Mouse (Mus musculus): ENCODE measurements around the gene Susd1. TPM values are rescaled to one million over a fixed set of nuclear protein-coding genes. Genes with fewer than 3 reads are reported as not detected.

The Susd1 gene
- total RNA-seq, 4 experiments from 2014 or later = 0.13 to 0.40 TPM; not detected in 2

GRCm38 (mm10) chr4:59340714-59341113 is 97.7 kb downstream of the Susd1 start:
- DNase-seq (ENCODE audit: low spot score in 2 of 2) = peak; percentile 69 to 70

- DNase-seq (ENCODE audit: low spot score in 2 of 2) = no peak
These were observed 98.4 kb downstream of the Susd1 start for GRCm38 (mm10) chr4:59340046-59340445.

GRCm38 (mm10) chr4:59338896-59339535 is 99.4 kb downstream of the Susd1 start:
- DNase-seq (ENCODE audit: low spot score in 2 of 2) = no peak

GRCm38 (mm10) chr4:59337533-59337885 is 100.9 kb downstream of the Susd1 start:
- no peak for DNase-seq (ENCODE audit: low spot score in 2 of 2)

GRCm38 (mm10) chr4:59336846-59337532 is 101.4 kb downstream of the Susd1 start:
- DNase-seq (ENCODE audit: low spot score in 2 of 2) = no peak

- no peak for DNase-seq (ENCODE audit: low spot score in 2 of 2)
These were observed 102.0 kb downstream of the Susd1 start for GRCm38 (mm10) chr4:59336439-59336809.

GRCm38 (mm10) chr4:59335616-59336438 is 102.6 kb downstream of the Susd1 start:
- no peak for DNase-seq (ENCODE audit: low spot score in 2 of 2)

- no peak for DNase-seq (ENCODE audit: low spot score in 2 of 2)
These were observed 103.3 kb downstream of the Susd1 start for GRCm38 (mm10) chr4:59335101-59335500.

GRCm38 (mm10) chr4:59334236-59334635 is 104.2 kb downstream of the Susd1 start:
- DNase-seq (ENCODE audit: low spot score in 2 of 2) = no peak

- DNase-seq (ENCODE audit: low spot score in 2 of 2) = no peak
These were observed 105.0 kb downstream of the Susd1 start for GRCm38 (mm10) chr4:59333424-59333895.

- no peak for DNase-seq (ENCODE audit: low spot score in 2 of 2)
These were observed 105.6 kb downstream of the Susd1 start for GRCm38 (mm10) chr4:59332691-59333423.

- no peak for DNase-seq (ENCODE audit: low spot score in 2 of 2)
These were observed 106.3 kb downstream of the Susd1 start for GRCm38 (mm10) chr4:59332089-59332488.

GRCm38 (mm10) chr4:59331633-59332032 is 106.8 kb downstream of the Susd1 start:
- DNase-seq (ENCODE audit: low spot score in 2 of 2) = peak; percentile 53 to 69

GRCm38 (mm10) chr4:59330961-59331604 is 107.3 kb downstream of the Susd1 start:
- DNase-seq (ENCODE audit: low spot score in 2 of 2) = no peak

- no peak for DNase-seq (ENCODE audit: low spot score in 2 of 2)
These were observed 108.8 kb downstream of the Susd1 start for GRCm38 (mm10) chr4:59329461-59330304.

- no peak for DNase-seq (ENCODE audit: low spot score in 2 of 2)
These were observed 109.6 kb downstream of the Susd1 start for GRCm38 (mm10) chr4:59328821-59329220.

GRCm38 (mm10) chr4:59327986-59328385 is 110.4 kb downstream of the Susd1 start:
- DNase-seq (ENCODE audit: low spot score in 2 of 2) = no peak

- DNase-seq (ENCODE audit: low spot score in 2 of 2) = no peak
These were observed 112.2 kb downstream of the Susd1 start for GRCm38 (mm10) chr4:59326031-59326760.

GRCm38 (mm10) chr4:59324317-59324716 is 114.1 kb downstream of the Susd1 start:
- no peak for DNase-seq (ENCODE audit: low spot score in 2 of 2)

All from gastrocnemius, adult 8-10 months (tissue).